Mouse (Mus musculus) neutrophil, adult 5-6 weeks (primary cell): Measurements from ENCODE around the gene Zfp942. TPM values are rescaled to one million over a fixed set of nuclear protein-coding genes. Genes with fewer than 3 reads are reported as not detected.

Experiments used
- ATAC-seq: fragments of 151-379, 151-347 bp; 2 replicates; pipeline ENCODE4 v1.8.0; 2017; ENCODE audit warnings: mild to moderate bottlenecking, moderate TSS enrichment; ENCODE audit not compliant: insufficient number of reproducible peaks, poor library complexity, low FRiP score, severe bottlenecking; ENCODE audit errors: extremely low read depth
- total RNA-seq: library from RNA; stranded (forward); fragments of 200-1000 nt; gene quantifications from 2 replicates; pipeline ENCODE4 v1.2.3, GENCODE M21; 2017

Zfp942 gene
- 26.6 and 28.6 TPM in 2 replicates for total RNA-seq

DNA sequence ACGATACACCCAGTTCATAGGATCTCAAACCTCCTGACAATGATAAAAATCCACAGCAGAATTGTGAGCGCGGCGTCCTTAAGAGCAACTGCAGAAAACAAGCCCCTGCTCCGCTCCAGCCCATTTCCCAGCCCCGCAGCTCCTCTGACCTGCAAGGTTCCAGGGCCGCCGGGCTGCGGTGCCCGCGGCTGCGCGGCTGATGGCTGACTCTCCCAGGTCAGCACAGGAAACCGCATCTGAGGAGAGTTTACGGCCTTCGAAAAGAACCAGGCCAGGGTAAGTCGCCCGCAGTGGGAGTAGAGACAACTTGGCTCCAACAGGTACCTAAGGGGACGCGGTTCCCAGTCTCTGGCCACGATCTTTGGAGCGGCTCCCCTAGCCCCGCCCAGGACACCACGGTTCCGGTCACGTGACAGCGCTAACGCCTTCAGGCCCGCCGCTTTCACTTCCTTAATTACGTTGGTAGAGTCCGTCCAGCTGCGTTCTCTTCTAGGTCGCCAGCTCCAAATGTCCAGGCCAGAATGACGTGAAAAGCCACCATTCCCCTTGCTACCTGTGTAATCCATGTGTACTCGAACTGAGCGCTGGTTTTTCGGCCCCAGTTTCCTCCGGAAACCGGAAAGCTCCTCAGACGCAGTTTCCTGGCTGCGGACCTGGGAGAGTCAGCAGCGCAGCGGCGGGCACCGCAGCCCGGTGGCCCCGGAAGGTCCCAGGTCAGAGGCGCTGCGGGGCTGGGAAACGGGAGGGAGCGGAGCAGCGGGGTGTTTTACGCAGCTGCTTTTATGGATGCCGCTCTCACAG is at the start of gene Zfp942, which contains the start of gene Zfp943:
Gene Zfp942 (minus strand): TSS at position 358 of the 801 bp plus-strand sequence.
Gene Zfp943 (plus strand): TSS at position 446 of the 801 bp plus-strand sequence.
- peak; percentile 98 for ATAC-seq

DNA sequence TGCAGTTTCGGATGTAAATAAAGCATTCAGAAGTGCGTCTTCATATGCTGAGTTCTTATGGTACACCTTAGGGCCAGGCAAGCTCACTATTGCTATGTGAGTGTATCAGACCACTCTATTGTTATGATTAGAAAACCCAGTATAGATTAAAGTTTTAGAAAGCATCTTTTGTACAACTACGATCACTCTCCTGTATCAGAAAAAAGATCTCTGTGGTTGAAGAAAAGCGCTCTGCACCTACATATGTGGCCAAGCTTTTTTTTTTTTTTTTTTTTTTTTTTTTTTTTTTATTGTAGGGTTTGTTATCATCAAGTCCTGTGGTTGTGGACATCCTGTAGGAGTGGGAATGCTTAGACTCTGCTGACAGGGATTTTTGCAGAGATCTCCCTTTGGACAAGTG is 1.0 kb upstream of the Zfp942 start:
- ATAC-seq = no peak

DNA sequence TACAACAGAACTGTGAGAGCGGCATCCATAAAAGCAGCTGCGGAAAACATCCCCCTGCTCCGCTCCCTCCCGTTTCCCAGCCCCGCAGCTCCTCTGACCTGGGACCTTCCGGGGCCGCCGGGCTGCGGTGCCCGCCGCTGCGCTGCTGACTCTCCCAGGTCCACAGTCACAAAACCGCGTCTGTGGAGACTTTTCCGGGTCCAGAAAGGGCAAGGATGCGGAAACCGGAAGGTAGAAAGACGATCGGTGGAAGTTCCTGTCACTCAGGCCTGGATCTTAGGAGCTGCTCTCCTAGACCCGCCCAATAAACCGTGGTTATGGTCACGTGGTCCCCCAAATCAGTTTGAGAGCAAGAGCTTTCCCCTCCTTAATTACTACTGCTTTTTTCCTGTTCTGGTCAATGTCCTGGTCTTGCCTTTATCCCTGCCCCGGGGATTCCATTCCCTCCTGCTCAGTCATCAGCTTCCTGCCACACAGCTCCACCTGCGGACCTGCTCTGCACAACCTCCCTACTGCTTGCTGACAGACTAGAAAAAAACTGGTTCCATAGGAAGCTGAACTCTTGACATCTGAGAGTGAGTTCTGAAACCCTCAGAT is 52.7 kb downstream of the Zfp942 start, which contains the start of gene Zfp995:
Gene Zfp995 (minus strand): TSS at position 471 of the 597 bp plus-strand sequence.
- peak; percentile 64; the same call in 1 of the 2 replicates for ATAC-seq

DNA sequence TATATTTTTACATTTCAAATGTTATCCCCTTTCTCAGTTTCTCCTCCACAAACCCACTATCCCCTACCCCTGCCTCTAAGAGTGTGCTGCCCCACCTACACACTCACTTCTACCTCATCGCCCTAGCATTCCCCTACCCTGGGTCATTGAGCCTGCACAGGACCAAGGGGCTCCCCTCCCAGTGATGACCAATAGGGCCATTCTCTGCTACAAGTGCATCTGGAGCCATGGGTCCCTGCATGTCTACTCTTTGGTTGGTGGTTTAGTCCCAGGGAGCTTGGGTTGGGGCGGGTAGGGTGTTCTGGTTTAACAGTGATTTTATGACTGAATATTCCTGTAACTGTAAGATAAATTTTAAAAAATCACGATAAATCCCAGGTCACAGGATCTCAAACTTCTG is 53.2 kb downstream of the Zfp942 start:
- no peak for ATAC-seq

Other genes starting within 250 kb of the Zfp942 start
- gene Zfp229, start 231.7 kb downstream of the Zfp942 start, total RNA-seq = 2.1 and 2.2 TPM in 2 replicates
- not detected in 2 replicates for gene Zfp820, start 116.7 kb downstream of the Zfp942 start, total RNA-seq
- 1.0 and 4.4 TPM in 2 replicates for gene Zfp995, start 52.5 kb downstream of the Zfp942 start, total RNA-seq
- gene Zfp943, start 88 bp upstream of the Zfp942 start, total RNA-seq = 55.5 and 59.1 TPM in 2 replicates
- not detected in 2 replicates for gene Zfp947, start 203.7 kb upstream of the Zfp942 start, total RNA-seq